Mouse (Mus musculus) erythroblast, embryonic 14.5 days (primary cell): ENCODE measurements around the gene Acp6. TPM values are rescaled to one million over a fixed set of nuclear protein-coding genes. Genes with fewer than 3 reads are reported as not detected.

Experiments
- H3K27me3 ChIP-seq: 2 replicates; pipeline ENCODE4 v1.6.1; 2012; ENCODE audit warnings: inconsistent platforms; ENCODE audit not compliant: control insufficient read depth
- H3K36me3 ChIP-seq: 2 replicates; pipeline ENCODE4 v1.6.1; 2012; ENCODE audit warnings: mild to moderate bottlenecking, inconsistent platforms; ENCODE audit not compliant: control insufficient read depth
- H3K4me1 ChIP-seq: 2 replicates; pipeline ENCODE4 v1.6.1; 2012; ENCODE audit warnings: inconsistent platforms; ENCODE audit not compliant: control insufficient read depth
- H3K4me3 ChIP-seq: replicated peaks from 2 replicates; pipeline ENCODE3; 2012; ENCODE audit warnings: moderate library complexity, mild to moderate bottlenecking, inconsistent platforms
- H3K9me3 ChIP-seq: 2 replicates; pipeline ENCODE4 v1.6.1; 2012; ENCODE audit warnings: low read length, inconsistent platforms, mixed read lengths; ENCODE audit not compliant: control insufficient read depth
- GATA1 ChIP-seq: IDR thresholded peaks from 2 replicates; pipeline ENCODE4 v1.6.1; 2012; ENCODE audit warnings: low read length, inconsistent platforms, mixed read lengths
- TAL1 ChIP-seq: IDR thresholded peaks from 3 replicates; pipeline ENCODE4 v1.6.1; 2012; ENCODE audit warnings: low read length, inconsistent platforms, mixed read lengths
- polyA plus RNA-seq: library from polyadenylated mRNA; stranded (reverse); fragments of >175 nt; gene quantifications from 2 replicates; pipeline ENCODE4 v1.2.3, GENCODE M21; 2012

Acp6 gene
- polyA plus RNA-seq, 1 experiment: 0.23 TPM

GRCm38 (mm10) chr3:97157958-97158599, 498 bp upstream of the Acp6 start:
- H3K9me3 ChIP-seq: no peaks in the 10 kb centered on the region
- TF ChIP-seq GATA1 (no peak), TAL1 (no peak)
- H3K4me1 ChIP-seq: peaks cover 20% of the 10 kb centered on the region
- H3K27me3 ChIP-seq: no peaks in the 10 kb centered on the region
- no peaks in the 10 kb centered on the region for H3K36me3 ChIP-seq
- peak overlapping the region; percentile 66 for H3K4me3 ChIP-seq

DNA sequence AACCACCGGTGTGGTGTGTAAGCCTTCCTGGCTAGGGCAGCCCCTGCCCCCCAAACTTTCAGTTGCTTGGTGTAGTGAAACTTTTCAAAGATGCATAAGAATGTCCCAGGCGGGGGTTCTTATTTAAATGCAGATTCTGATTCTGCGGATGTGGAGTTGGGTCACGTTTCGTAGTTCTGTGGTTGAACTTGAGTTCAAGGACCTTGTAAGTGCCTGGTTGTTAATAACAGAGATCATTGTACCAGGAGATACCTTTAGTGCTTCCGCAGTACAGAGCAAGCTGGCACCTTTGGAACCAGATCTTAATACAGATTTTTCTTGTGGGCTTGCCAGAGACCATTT, 903 bp downstream of the Acp6 start:
- Histone ChIP-seq H3K4me1 (peaks cover 24% of the 10 kb centered on the region), H3K27me3 (no peaks in the 10 kb centered on the region), H3K9me3 (no peaks in the 10 kb centered on the region), H3K4me3 (peak overlapping the region; percentile 66), H3K36me3 (peaks cover 2% of the 10 kb centered on the region; the same call in 1 of the 2 replicates)
- TF ChIP-seq TAL1 (no peak), GATA1 (no peak)

- Histone ChIP-seq H3K27me3 (no peaks in the 10 kb centered on the region), H3K36me3 (peaks cover 2% of the 10 kb centered on the region; the same call in 1 of the 2 replicates), H3K4me1 (peaks cover 28% of the 10 kb centered on the region), H3K4me3 (no peak overlapping the region), H3K9me3 (no peaks in the 10 kb centered on the region)
- no peak for TF ChIP-seq TAL1
- no peak for TF ChIP-seq GATA1
These were observed 1.4 kb downstream of the Acp6 start for GRCm38 (mm10) chr3:97159986-97160385.

- peaks cover 2% of the 10 kb centered on the region; the same call in 1 of the 2 replicates for H3K36me3 ChIP-seq
- H3K4me1 ChIP-seq: peaks cover 28% of the 10 kb centered on the region
- H3K9me3 ChIP-seq: no peaks in the 10 kb centered on the region
- H3K27me3 ChIP-seq: no peaks in the 10 kb centered on the region
- H3K4me3 ChIP-seq: no peak overlapping the region
- no peak for TF ChIP-seq GATA1
- no peak for TF ChIP-seq TAL1
These were observed 2.3 kb downstream of the Acp6 start for GRCm38 (mm10) chr3:97160908-97161307.

DNA sequence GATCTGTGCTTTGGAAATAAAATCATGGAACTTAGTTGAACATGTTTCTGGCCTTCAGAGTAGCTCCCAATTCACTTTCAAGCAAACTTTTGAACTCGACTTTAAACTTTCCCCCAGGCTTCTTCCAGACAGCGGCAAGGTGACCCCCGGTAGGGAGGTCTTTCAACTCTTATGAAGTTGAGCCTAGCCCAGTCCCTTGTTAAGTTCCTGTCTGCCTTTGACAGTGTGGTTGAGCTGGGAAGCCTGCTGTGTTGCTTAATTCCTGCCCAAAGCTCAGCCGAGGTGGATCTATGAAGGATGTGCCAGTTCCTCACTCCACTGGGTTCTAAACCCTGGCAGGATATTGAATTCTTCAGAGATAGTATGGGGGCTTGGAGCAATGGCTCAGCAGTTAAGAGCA, 3.2 kb downstream of the Acp6 start:
- peaks cover 8% of the 10 kb centered on the region for H3K36me3 ChIP-seq
- no peaks in the 10 kb centered on the region for H3K27me3 ChIP-seq
- H3K4me1 ChIP-seq: peaks cover 28% of the 10 kb centered on the region
- no peaks in the 10 kb centered on the region for H3K9me3 ChIP-seq
- H3K4me3 ChIP-seq: no peak overlapping the region
- no peak for TF ChIP-seq TAL1
- TF ChIP-seq GATA1: no peak

GRCm38 (mm10) chr3:97164477-97164876, 5.9 kb downstream of the Acp6 start:
- Histone ChIP-seq H3K36me3 (peaks cover 13% of the 10 kb centered on the region), H3K4me3 (no peak overlapping the region), H3K9me3 (no peaks in the 10 kb centered on the region), H3K4me1 (peaks cover 15% of the 10 kb centered on the region), H3K27me3 (no peaks in the 10 kb centered on the region)
- TF ChIP-seq TAL1 (no peak), GATA1 (no peak)

GRCm38 (mm10) chr3:97167126-97167525, 8.5 kb downstream of the Acp6 start:
- Histone ChIP-seq H3K4me3 (no peak overlapping the region), H3K27me3 (no peaks in the 10 kb centered on the region), H3K36me3 (peaks cover 16% of the 10 kb centered on the region), H3K4me1 (peaks cover 8% of the 10 kb centered on the region), H3K9me3 (no peaks in the 10 kb centered on the region)
- no peak for TF ChIP-seq TAL1
- no peak for TF ChIP-seq GATA1

- H3K4me3 ChIP-seq: no peak overlapping the region
- H3K4me1 ChIP-seq: no peaks in the 10 kb centered on the region
- H3K9me3 ChIP-seq: no peaks in the 10 kb centered on the region
- peaks cover 21% of the 10 kb centered on the region for H3K36me3 ChIP-seq
- TF ChIP-seq GATA1: no peak
- no peak for TF ChIP-seq TAL1
- no peaks in the 10 kb centered on the region for H3K27me3 ChIP-seq
These were observed 13.0 kb downstream of the Acp6 start for GRCm38 (mm10) chr3:97171531-97171930.

GRCm38 (mm10) chr3:97172231-97172630, 13.7 kb downstream of the Acp6 start:
- Histone ChIP-seq H3K4me3 (no peak overlapping the region), H3K36me3 (peaks cover 20% of the 10 kb centered on the region), H3K9me3 (no peaks in the 10 kb centered on the region), H3K4me1 (no peaks in the 10 kb centered on the region), H3K27me3 (no peaks in the 10 kb centered on the region)
- TF ChIP-seq TAL1 (no peak), GATA1 (no peak)

GRCm38 (mm10) chr3:97172632-97173031, 14.1 kb downstream of the Acp6 start:
- H3K36me3 ChIP-seq: peaks cover 19% of the 10 kb centered on the region
- no peaks in the 10 kb centered on the region for H3K27me3 ChIP-seq
- H3K9me3 ChIP-seq: no peaks in the 10 kb centered on the region
- no peaks in the 10 kb centered on the region for H3K4me1 ChIP-seq
- H3K4me3 ChIP-seq: no peak overlapping the region
- TF ChIP-seq TAL1: no peak
- no peak for TF ChIP-seq GATA1
